Mouse (Mus musculus) spleen, adult 2 months (tissue): ENCODE data around the gene Pacrg.

Experiments
- CTCF ChIP-seq: fragments of 200-500 bp; IDR thresholded peaks from 2 replicates; pipeline ENCODE4 v1.5.1; 2011; ENCODE audit warnings: mild to moderate bottlenecking, inconsistent platforms; ENCODE audit not compliant: insufficient read depth, insufficient read length, insufficient replicate concordance; ENCODE audit errors: extremely low read depth
- POLR2A ChIP-seq: fragments of 200-500 bp; IDR thresholded peaks from 2 replicates; pipeline ENCODE4 v1.6.1; 2011; ENCODE audit warnings: low read depth, low read length, inconsistent platforms

GRCm38 (mm10) chr17:10476807-10477206 lies 363.3 kb downstream of the Pacrg start:
- TF ChIP-seq CTCF (no peak), POLR2A (no peak)
